Mouse (Mus musculus) testis, adult 2 months (tissue): ENCODE data around the gene Zbtb34.

ENCODE experiments used
- CTCF ChIP-seq: fragments of 200-500 bp; IDR thresholded peaks from 2 replicates; pipeline ENCODE4 v1.5.1; 2012; ENCODE audit warnings: low read depth, mild to moderate bottlenecking, inconsistent platforms, low read length, moderate library complexity; ENCODE audit not compliant: control insufficient read depth, insufficient read depth, insufficient replicate concordance
- POLR2A ChIP-seq: fragments of 200-500 bp; IDR thresholded peaks from 2 replicates; pipeline ENCODE4 v1.6.1; 2012; ENCODE audit warnings: low read depth, mild to moderate bottlenecking, inconsistent platforms, low read length, moderate library complexity; ENCODE audit not compliant: control insufficient read depth

DNA sequence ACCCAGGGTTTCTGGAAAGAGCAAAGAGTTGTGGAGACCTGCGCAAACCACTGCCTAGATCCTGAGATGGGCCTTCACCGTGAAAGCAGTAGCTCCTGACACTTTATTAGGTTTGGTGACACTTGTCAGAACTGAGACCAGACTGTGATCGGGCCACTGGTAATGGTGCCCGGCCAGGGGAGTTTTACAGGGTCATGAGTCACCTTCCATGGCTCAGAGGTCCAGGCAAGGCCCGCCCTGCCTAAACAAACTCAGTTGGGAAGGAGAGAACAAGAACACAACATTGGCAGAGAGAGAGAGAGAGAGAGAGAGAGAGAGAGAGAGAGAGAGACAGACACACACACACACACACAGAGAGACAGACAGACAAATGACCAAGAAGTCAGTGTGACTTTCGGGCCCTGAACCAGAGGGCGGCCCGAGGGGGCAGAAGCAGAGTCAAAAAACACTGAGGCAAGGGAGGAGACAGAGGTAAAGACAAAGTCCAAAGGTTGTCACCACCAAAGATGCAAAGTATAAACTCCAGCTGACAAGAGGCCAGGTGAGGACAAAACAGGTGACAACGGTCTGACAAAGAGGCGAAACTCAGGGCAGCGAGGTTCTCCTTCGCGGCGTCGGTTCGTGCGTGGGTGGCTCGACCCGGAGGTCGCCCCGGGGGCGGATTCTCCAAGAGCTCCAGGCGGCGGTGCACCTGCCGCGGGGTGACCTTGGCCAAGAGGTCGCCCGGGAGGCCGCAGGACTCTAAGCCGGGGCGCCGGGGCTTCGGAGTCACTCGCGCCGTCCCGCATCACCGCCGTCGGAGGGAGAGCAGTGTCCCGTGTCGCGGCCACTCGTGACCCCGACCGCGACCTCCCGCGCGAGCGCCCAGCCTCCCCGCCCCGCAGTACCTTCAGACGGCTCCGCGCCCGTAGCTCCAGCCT is 36.7 kb upstream of the Zbtb34 start:
- TF ChIP-seq CTCF (no peak), POLR2A (no peak)
